Mouse (Mus musculus) megakaryocyte, adult 5-6 weeks (primary cell): ENCODE measurements at regions not wholly inside any gene's neighbourhood (a gene's known extent, or its start where the extent isn't known, plus 50 kb on each side); places are given as distances from the start of the nearest gene placed in this dataset.
A peak's percentile ranks its signal among the peaks of the same experiment; 100 is the strongest.
"Not testable (repeated sequence)": the region's sequence is repeated elsewhere in the genome, so short reads cannot be mapped to it uniquely, and the experiment has no call there.

Source experiments
- ATAC-seq: 2 replicates; pipeline ENCODE4 v1.8.0; 2016; ENCODE audit warnings: mild to moderate bottlenecking, inconsistent platforms; ENCODE audit not compliant: poor library complexity, severe bottlenecking

- no peak for ATAC-seq
Observed at GRCm38 (mm10) chr3:50652265-50652664, 208.9 kb upstream of the Slc7a11 start.

- ATAC-seq = no peak
Observed at GRCm38 (mm10) chr3:50643068-50643467, 199.7 kb upstream of the Slc7a11 start.

- ATAC-seq = no peak
Observed at GRCm38 (mm10) chr3:50639907-50640323, 196.5 kb upstream of the Slc7a11 start.

GRCm38 (mm10) chr3:50634457-50635075, 191.2 kb upstream of the Slc7a11 start:
- no peak for ATAC-seq

GRCm38 (mm10) chr3:50631286-50631685, 187.9 kb upstream of the Slc7a11 start:
- peak; percentile 69 for ATAC-seq

GRCm38 (mm10) chr3:50628092-50628696, 184.8 kb upstream of the Slc7a11 start:
- peak; percentile 95 for ATAC-seq

- ATAC-seq = not testable (repeated sequence)
Observed at GRCm38 (mm10) chr3:50621176-50621575, 177.8 kb upstream of the Slc7a11 start.

GRCm38 (mm10) chr3:50619061-50619460, 175.6 kb upstream of the Slc7a11 start:
- ATAC-seq = no peak

GRCm38 (mm10) chr3:50615384-50616285, 172.2 kb upstream of the Slc7a11 start:
- ATAC-seq = peak; percentile 84

- ATAC-seq = no peak
Observed at GRCm38 (mm10) chr3:50613011-50613410, 169.6 kb upstream of the Slc7a11 start.

GRCm38 (mm10) chr3:50609341-50610012, 166.1 kb upstream of the Slc7a11 start:
- no peak for ATAC-seq

- peak; percentile 81 for ATAC-seq
Observed at GRCm38 (mm10) chr3:50607736-50608135, 164.3 kb upstream of the Slc7a11 start.

GRCm38 (mm10) chr3:50606986-50607385, 163.6 kb upstream of the Slc7a11 start:
- no peak for ATAC-seq

- peak; percentile 78 for ATAC-seq
Observed at GRCm38 (mm10) chr3:50605750-50606149, 162.3 kb upstream of the Slc7a11 start.

GRCm38 (mm10) chr3:50603182-50603581, 159.8 kb upstream of the Slc7a11 start:
- no peak for ATAC-seq

GRCm38 (mm10) chr3:50595732-50596131, 152.3 kb upstream of the Slc7a11 start:
- no peak for ATAC-seq

- 0 out of 2 replicates have a peak, but pooled peaks have one; percentile 26 for ATAC-seq
Observed at GRCm38 (mm10) chr3:50584323-50584722, 140.9 kb upstream of the Slc7a11 start.

GRCm38 (mm10) chr3:50583475-50583874, 140.1 kb upstream of the Slc7a11 start:
- peak; percentile 97 for ATAC-seq

- ATAC-seq = peak; percentile 67
Observed at GRCm38 (mm10) chr3:50574388-50574787, 131.0 kb upstream of the Slc7a11 start.

- ATAC-seq = no peak
Observed at GRCm38 (mm10) chr3:50570027-50570426, 126.6 kb upstream of the Slc7a11 start.

- no peak for ATAC-seq
Observed at GRCm38 (mm10) chr3:50569565-50569964, 126.2 kb upstream of the Slc7a11 start.
